ENCODE assay signal across 29 mouse cellular contexts in the genomic region with DNA sequence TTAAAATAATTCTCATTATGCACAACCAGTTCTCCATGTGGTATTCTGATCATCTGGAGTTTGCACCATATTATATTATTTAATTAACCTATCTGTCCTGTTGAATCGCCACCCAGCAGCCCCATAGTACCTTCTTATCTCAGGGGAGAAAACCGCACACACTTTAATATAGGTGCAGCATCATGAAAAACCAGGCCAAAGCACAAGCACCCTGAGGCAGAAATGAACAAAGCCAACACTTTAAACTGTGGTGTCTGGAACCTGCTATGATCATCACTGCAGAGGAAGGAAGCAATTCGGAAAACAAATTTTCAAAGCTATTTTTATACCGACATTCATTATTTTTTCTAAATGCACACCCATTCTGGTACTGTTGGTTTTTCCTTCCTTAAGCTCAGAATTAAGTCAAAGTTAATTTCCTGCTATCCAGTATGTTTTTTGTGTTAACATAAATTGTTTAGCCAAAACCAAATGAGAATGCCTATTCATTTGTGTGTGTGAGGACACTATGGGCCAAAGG.
DNase-seq lines count a peak whose midpoint lies in the region; ATAC-seq lines count a peak whose summit lies in the region.
"Had no signal": no experiment of that assay in that cellular context is flagged by ENCODE, and none has a peak within 500 bp of the region (broad histone marks: within the 10 kb centered on the region; RNA-seq: fewer than 3 reads in every experiment).

No protein-coding gene starts in this region.

- 77% methylated on average over 4 of the region's 4 CpGs for WGBS in heart, embryonic 10.5 days
- WGBS in midbrain, embryonic 14.5 days = 76% methylated on average over 4 of the region's 4 CpGs
- 91% methylated on average over 4 of the region's 4 CpGs for WGBS in midbrain, embryonic 11.5 days

- no peaks in the 10 kb centered on the region for H3K27me3 ChIP-seq in heart, embryonic 10.5 days (ENCODE audit: insufficient read depth, poor library complexity, severe bottlenecking)
- H3K27me3 ChIP-seq in midbrain, embryonic 14.5 days (ENCODE audit: control insufficient read depth, insufficient read depth, low read length) = no peaks in the 10 kb centered on the region
- H3K27me3 ChIP-seq in midbrain, embryonic 11.5 days (ENCODE audit: control insufficient read depth, insufficient read depth, low read length) = no peaks in the 10 kb centered on the region
- H3K27me3 ChIP-seq: embryonic facial prominence, embryonic 12.5 days; hindbrain, embryonic 15.5 days; kidney, embryonic 15.5 days; liver, embryonic 12.5 days; midbrain, embryonic 12.5 days; neural tube, embryonic 13.5 days had no signal

- no peak overlapping the region for H3K27ac ChIP-seq in heart, embryonic 10.5 days
- H3K27ac ChIP-seq in midbrain, embryonic 14.5 days (replicated peaks; ENCODE audit: low read depth, low read length) = no peak overlapping the region
- H3K27ac ChIP-seq in midbrain, embryonic 11.5 days (ENCODE audit: low read depth, low read length) = no peak overlapping the region
- H3K27ac ChIP-seq: embryonic facial prominence, embryonic 12.5 days; hindbrain, embryonic 10.5 days; hindbrain, embryonic 15.5 days; kidney, embryonic 15.5 days; liver, embryonic 12.5 days; midbrain, embryonic 12.5 days; neural tube, embryonic 13.5 days had no signal

- no peak overlapping the region for H3K4me3 ChIP-seq in heart, embryonic 10.5 days
- H3K4me3 ChIP-seq in midbrain, embryonic 14.5 days (replicated peaks; ENCODE audit: low read depth, low read length) = no peak overlapping the region
- H3K4me3 ChIP-seq in midbrain, embryonic 11.5 days (ENCODE audit: low read depth, low read length) = no peak overlapping the region
- H3K4me3 ChIP-seq: embryonic facial prominence, embryonic 12.5 days; hindbrain, embryonic 10.5 days; hindbrain, embryonic 15.5 days; kidney, embryonic 15.5 days; liver, embryonic 12.5 days; midbrain, embryonic 12.5 days; neural tube, embryonic 13.5 days had no signal

- intact Hi-C loops in heart, postnatal 25 days (cut with DNase I) = loop anchor here (5.0 kb wide), 2 partner anchors 36 to 144 kb away; no protein-coding TSS in a partner anchor
- intact Hi-C loops in heart, postnatal 36 days (cut with DNase I) = loop anchor here (2.0 to 5.0 kb wide), 4 partner anchors 30 to 181 kb away; a partner anchor contains a TSS

- H3K9ac ChIP-seq in midbrain, embryonic 14.5 days (replicated peaks; ENCODE audit: low read length) = no peak overlapping the region
- H3K9ac ChIP-seq in midbrain, embryonic 11.5 days (ENCODE audit: low read length) = no peak overlapping the region
- H3K9ac ChIP-seq: embryonic facial prominence, embryonic 12.5 days; hindbrain, embryonic 15.5 days; kidney, embryonic 15.5 days; liver, embryonic 12.5 days; midbrain, embryonic 12.5 days; neural tube, embryonic 13.5 days had no signal

- DNase-seq in heart, adult 11 months = peak; percentile 91
- DNase-seq in heart, embryonic 10.5 days (ENCODE audit: low spot score) = no peak
- DNase-seq in heart, postnatal 25 days (ENCODE audit: low spot score) = peak; percentile 1
- DNase-seq in heart, postnatal 36 days = no peak
- peak; percentile 20 for DNase-seq in midbrain, embryonic 14.5 days
- no peak for DNase-seq in midbrain, embryonic 11.5 days (ENCODE audit: low spot score, missing footprints)
- DNase-seq in urinary bladder, postnatal 36 days (ENCODE audit: low spot score in 2 of 2) = no peak
- DNase-seq: adrenal gland, postnatal 14 days; cerebellum, adult 8-10 months; embryo, embryonic 11 days; gastrocnemius, postnatal 36 days; kidney, adult 11 months; kidney, postnatal 25 days; layer of hippocampus, postnatal 36 days; left cerebral cortex, postnatal 4 days; lung, adult 18-20 months; right cerebral cortex, postnatal 4 days; thymus, adult 2 months; thymus, postnatal 36 days had no signal

- 0 out of 2 replicates have a peak, but pooled peaks cover 7% of the 10 kb centered on the region for H3K4me1 ChIP-seq in heart, embryonic 10.5 days
- no peaks in the 10 kb centered on the region for H3K4me1 ChIP-seq in midbrain, embryonic 14.5 days (ENCODE audit: control insufficient read depth, insufficient read depth, low read length)
- H3K4me1 ChIP-seq in midbrain, embryonic 11.5 days (ENCODE audit: control insufficient read depth, insufficient read depth, low read length) = no peaks in the 10 kb centered on the region
- H3K4me1 ChIP-seq: embryonic facial prominence, embryonic 12.5 days; hindbrain, embryonic 10.5 days; hindbrain, embryonic 15.5 days; kidney, embryonic 15.5 days; liver, embryonic 12.5 days; midbrain, embryonic 12.5 days; neural tube, embryonic 13.5 days had no signal

- no peaks in the 10 kb centered on the region for H3K9me3 ChIP-seq in heart, embryonic 10.5 days
- H3K9me3 ChIP-seq in midbrain, embryonic 14.5 days (ENCODE audit: control insufficient read depth, low read length) = no peaks in the 10 kb centered on the region
- H3K9me3 ChIP-seq in midbrain, embryonic 11.5 days (ENCODE audit: control insufficient read depth, low read length) = no peaks in the 10 kb centered on the region
- H3K9me3 ChIP-seq: embryonic facial prominence, embryonic 12.5 days; hindbrain, embryonic 10.5 days; hindbrain, embryonic 15.5 days; kidney, embryonic 15.5 days; liver, embryonic 12.5 days; midbrain, embryonic 12.5 days; neural tube, embryonic 13.5 days had no signal

- ATAC-seq in midbrain, embryonic 14.5 days (ENCODE audit: low FRiP score, low TSS enrichment) = no peak
- no peak for ATAC-seq in midbrain, embryonic 11.5 days (ENCODE audit: low FRiP score)
- ATAC-seq: CD4-positive, CD25-positive, alpha-beta regulatory T cell, adult 4 months; forebrain, embryonic 14.5 days; inflammation-experienced regulatory T-cells, adult 6 months; liver, embryonic 12.5 days had no signal

- no peaks in the 10 kb centered on the region for H3K36me3 ChIP-seq in heart, embryonic 10.5 days
- no peaks in the 10 kb centered on the region for H3K36me3 ChIP-seq in midbrain, embryonic 14.5 days (ENCODE audit: control insufficient read depth, insufficient read depth, low read length)
- H3K36me3 ChIP-seq in midbrain, embryonic 11.5 days (ENCODE audit: control insufficient read depth, insufficient read depth, low read length) = no peaks in the 10 kb centered on the region
- H3K36me3 ChIP-seq: embryonic facial prominence, embryonic 12.5 days; hindbrain, embryonic 10.5 days; hindbrain, embryonic 15.5 days; kidney, embryonic 15.5 days; liver, embryonic 12.5 days; midbrain, embryonic 12.5 days had no signal

- H3K4me2 ChIP-seq in midbrain, embryonic 14.5 days (ENCODE audit: low read length) = no peak overlapping the region
- no peak overlapping the region for H3K4me2 ChIP-seq in midbrain, embryonic 11.5 days
- H3K4me2 ChIP-seq: embryonic facial prominence, embryonic 12.5 days; hindbrain, embryonic 15.5 days; kidney, embryonic 15.5 days; liver, embryonic 12.5 days; midbrain, embryonic 12.5 days; neural tube, embryonic 13.5 days had no signal

Comparison
In these comparisons a context has a peak if more than half of its experiments do, and no peak if none do; other contexts are left out.
1. DNase-seq: peak in heart, adult 11 months (single experiment), heart, postnatal 25 days (single experiment) and midbrain, embryonic 14.5 days (single experiment); none in heart, embryonic 10.5 days (single experiment), heart, postnatal 36 days (0 of 2), midbrain, embryonic 11.5 days (single experiment) and urinary bladder, postnatal 36 days (0 of 2).